Mouse (Mus musculus): ENCODE results near the gene Ms4a4b.
"Not testable (repeated sequence)": the region's sequence is repeated elsewhere in the genome, so short reads cannot be mapped to it uniquely, and the experiment has no call there.

Gene Ms4a4b

GRCm38 (mm10) chr19:11486599-11486998 lies 43.2 kb downstream of the Ms4a4b start:
- no peak for ATAC-seq (ENCODE audit: low TSS enrichment)

- no peak for ATAC-seq (ENCODE audit: low TSS enrichment)
Measured at GRCm38 (mm10) chr19:11491406-11492189, 48.2 kb downstream of the Ms4a4b start.

DNA sequence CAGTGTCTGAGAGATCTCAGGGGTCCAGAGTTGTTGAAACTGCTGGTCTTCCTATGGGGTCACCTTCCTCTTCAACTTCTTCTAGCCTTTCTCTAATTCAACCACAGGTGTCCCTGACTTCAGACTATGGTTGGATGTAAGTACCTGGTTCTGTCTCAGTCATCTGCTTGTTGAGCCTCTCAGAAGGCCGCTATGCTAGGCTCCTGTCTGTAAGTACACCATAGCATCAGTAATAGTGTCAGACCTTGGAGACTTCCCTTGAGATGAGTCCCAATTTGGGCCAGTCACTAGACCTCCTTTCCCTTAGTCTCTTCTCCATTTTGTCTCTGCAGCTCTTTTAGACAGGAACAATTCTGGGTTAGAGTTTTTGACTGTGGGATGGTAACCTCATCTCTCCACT lies 49.3 kb downstream of the Ms4a4b start:
- no peak for ATAC-seq (ENCODE audit: low TSS enrichment)

GRCm38 (mm10) chr19:11494519-11494918 lies 51.2 kb downstream of the Ms4a4b start:
- no peak for ATAC-seq (ENCODE audit: low TSS enrichment)

- ATAC-seq (ENCODE audit: low TSS enrichment) = no peak
Measured at GRCm38 (mm10) chr19:11496361-11496760, 53.0 kb downstream of the Ms4a4b start.

DNA sequence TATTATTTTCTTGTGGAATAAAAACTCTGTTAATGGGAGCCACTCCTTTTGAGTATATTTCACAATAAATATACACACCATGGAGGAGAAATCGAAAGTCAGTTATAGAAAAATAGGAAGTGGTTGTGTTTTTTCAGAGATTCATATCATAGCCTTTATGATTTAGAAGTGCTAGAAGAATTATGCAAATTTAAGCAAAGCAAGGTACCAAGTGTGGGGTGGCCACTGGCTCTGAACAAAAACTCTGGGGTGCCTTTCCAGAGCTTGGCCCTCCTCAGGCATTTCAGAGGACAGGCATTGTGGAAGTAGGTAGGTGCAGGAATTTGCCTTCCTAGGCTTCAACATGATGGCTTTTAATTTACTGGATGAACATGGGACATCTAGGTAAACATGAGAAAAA lies 53.9 kb downstream of the Ms4a4b start:
- not testable (repeated sequence) for ATAC-seq (ENCODE audit: low TSS enrichment)

- no peak for ATAC-seq (ENCODE audit: low TSS enrichment)
Measured at GRCm38 (mm10) chr19:11500796-11501195, 57.4 kb downstream of the Ms4a4b start.

DNA sequence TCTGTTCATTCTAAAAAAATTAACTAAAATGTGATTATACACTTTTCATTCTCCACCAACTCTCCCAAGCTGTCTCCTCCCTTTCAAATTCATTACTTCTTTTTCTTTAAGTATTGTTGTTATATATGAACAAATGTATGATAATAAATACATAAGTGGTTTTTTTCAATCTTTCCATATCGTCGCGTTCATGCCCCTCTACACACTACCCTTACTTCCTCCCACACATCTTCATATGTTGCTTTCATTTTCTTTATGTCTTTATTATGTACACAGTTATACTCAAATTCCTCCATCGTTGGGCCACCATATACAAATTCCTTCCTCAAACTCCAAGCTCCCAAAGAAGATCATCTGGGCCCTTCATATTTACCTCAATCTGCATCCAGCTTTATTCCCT lies 58.0 kb downstream of the Ms4a4b start:
- no peak for ATAC-seq (ENCODE audit: low TSS enrichment)

DNA sequence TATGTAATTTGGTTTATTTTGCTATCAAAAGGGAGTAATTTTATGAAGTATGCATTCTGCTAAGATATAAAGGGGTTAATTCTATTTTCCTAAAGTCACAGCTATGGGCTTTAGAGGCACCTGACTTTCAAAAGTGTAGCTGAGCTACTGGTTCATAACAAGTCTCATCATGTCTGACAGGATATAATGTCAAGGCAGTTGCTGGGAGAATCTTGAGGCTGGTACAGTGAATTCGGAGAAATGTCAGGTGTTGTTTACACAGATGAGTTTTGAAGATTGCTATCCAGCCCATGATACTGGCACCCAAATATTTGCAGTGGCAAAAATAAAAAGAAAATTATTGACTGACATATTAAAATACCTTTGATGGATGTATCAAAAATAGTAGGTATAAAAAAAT lies 61.5 kb downstream of the Ms4a4b start:
- no peak for ATAC-seq (ENCODE audit: low TSS enrichment)

DNA sequence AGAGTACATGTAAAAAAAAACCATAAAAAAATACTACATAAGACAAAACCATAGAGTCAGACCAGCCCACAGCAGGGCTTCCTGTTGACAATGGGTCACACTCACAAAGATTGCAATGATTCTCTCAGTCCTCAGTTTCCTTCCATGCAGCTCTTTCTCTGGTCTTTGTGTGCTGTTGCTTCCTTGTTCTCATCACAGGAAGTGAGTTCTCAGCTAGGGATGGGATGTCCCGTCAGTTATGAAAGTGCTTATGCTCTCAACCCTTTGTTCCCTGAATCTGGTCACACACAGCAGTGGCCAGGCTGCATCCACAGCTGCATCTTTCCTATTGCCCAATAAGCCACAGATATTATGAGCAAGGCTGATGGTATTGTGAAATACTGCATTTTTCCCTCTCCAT lies 70.1 kb downstream of the Ms4a4b start:
- no peak for ATAC-seq (ENCODE audit: low TSS enrichment)

DNA sequence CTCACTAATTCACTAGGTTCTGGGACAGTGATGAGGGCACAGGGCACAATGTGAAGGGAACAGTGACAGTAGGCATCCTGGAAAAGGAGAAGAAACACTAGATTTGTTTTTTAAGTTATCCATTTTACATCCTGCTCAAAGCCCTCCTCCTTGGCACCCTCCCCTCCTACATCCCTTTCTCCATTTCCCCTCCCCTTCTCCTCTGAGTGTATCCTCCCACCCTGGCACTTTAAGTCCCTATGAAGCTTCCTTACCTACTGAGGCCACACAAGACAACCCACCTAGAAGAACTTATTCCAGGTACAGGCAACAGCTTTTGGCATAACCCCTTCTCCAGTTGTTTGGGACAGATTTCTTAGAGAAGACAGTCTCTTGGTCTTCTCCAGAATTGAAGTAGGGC lies 72.9 kb downstream of the Ms4a4b start, which contains the start of gene Ms4a6b:
Gene Ms4a6b (plus strand): TSS at position 267 of the 400 bp plus-strand sequence.
- no peak for ATAC-seq (ENCODE audit: low TSS enrichment)
